Mouse (Mus musculus): ENCODE results near the gene 1700031F05Rik. TPM values are rescaled to one million over a fixed set of nuclear protein-coding genes. Genes with fewer than 3 reads are reported as not detected.
"Not testable (repeated sequence)": the region's sequence is repeated elsewhere in the genome, so short reads cannot be mapped to it uniquely, and the experiment has no call there.

1700031F05Rik gene
- not detected in 2 replicates for polyA plus RNA-seq (2016; fragmentation: Nextera tagmentation; extraction: Ambion mirVana)

- no peak for ATAC-seq (ENCODE audit: insufficient number of reproducible peaks, low FRiP score)
- no peak within 1 kb of the TSS for H3K9ac ChIP-seq
- no peaks in the 10 kb centered on the region; the same call in 1 of the 2 replicates for H3K27me3 ChIP-seq (replicated peaks)
- H3K4me2 ChIP-seq, result no peak within 1 kb of the TSS
- no peak within 1 kb of the TSS for H3K4me3 ChIP-seq
- H3K4me1 ChIP-seq (replicated peaks), result no peaks in the 10 kb centered on the region
- H3K9me3 ChIP-seq (replicated peaks), result no peaks in the 10 kb centered on the region
- H3K27ac ChIP-seq (ENCODE audit: poor library complexity, severe bottlenecking), result no peak within 1 kb of the TSS
- 77% methylated on average over 6 of the region's 6 CpGs for WGBS
- no peaks in the 10 kb centered on the region for H3K36me3 ChIP-seq
Measured at GRCm38 (mm10) chrX:102867871-102868270, at the start of gene 1700031F05Rik. TSS of gene 1700031F05Rik (minus strand) at chrX:102867971.

GRCm38 (mm10) chrX:102914823-102915222 is 47.1 kb upstream of the 1700031F05Rik start:
- not testable (repeated sequence) for H3K4me2 ChIP-seq; H3K4me1 ChIP-seq (replicated peaks); H3K36me3 ChIP-seq; H3K4me3 ChIP-seq; ATAC-seq (ENCODE audit: insufficient number of reproducible peaks, low FRiP score); H3K27me3 ChIP-seq (replicated peaks); H3K9me3 ChIP-seq (replicated peaks); H3K9ac ChIP-seq; H3K27ac ChIP-seq (ENCODE audit: poor library complexity, severe bottlenecking)
- WGBS, result 70% methylated on average over 1 of the region's 1 CpGs

- H3K36me3 ChIP-seq; H3K4me2 ChIP-seq; H3K27me3 ChIP-seq (replicated peaks); H3K4me1 ChIP-seq (replicated peaks); H3K9ac ChIP-seq; ATAC-seq (ENCODE audit: insufficient number of reproducible peaks, low FRiP score); H3K4me3 ChIP-seq; H3K27ac ChIP-seq (ENCODE audit: poor library complexity, severe bottlenecking); H3K9me3 ChIP-seq (replicated peaks): not testable (repeated sequence)
- WGBS, result 67% methylated on average over 7 of the region's 9 CpGs
Measured at GRCm38 (mm10) chrX:102908587-102908986, 40.8 kb upstream of the 1700031F05Rik start, which contains the start of the genes Dmrtc1a and 1700011M02Rik. TSS of gene Dmrtc1a (minus strand) at chrX:102908687. TSS of gene 1700011M02Rik (plus strand) at chrX:102908905.

- not testable (repeated sequence) for H3K27me3 ChIP-seq (replicated peaks); H3K4me3 ChIP-seq
- 91% methylated on average over 5 of the region's 13 CpGs for WGBS
Measured at GRCm38 (mm10) chrX:102854516-102854915, 13.3 kb downstream of the 1700031F05Rik start, which contains the start of gene Dmrtc1c2. TSS of gene Dmrtc1c2 (minus strand) at chrX:102854616.

GRCm38 (mm10) chrX:102812311-102812710 is 55.5 kb downstream of the 1700031F05Rik start:
- 50% methylated on average over 4 of the region's 4 CpGs for WGBS
- no peak for ATAC-seq (ENCODE audit: insufficient number of reproducible peaks, low FRiP score)
- H3K9me3 ChIP-seq (replicated peaks), result no peaks in the 10 kb centered on the region
- H3K27ac ChIP-seq (ENCODE audit: poor library complexity, severe bottlenecking), result no peak overlapping the region
- H3K9ac ChIP-seq, result no peak overlapping the region
- H3K4me1 ChIP-seq (replicated peaks), result no peaks in the 10 kb centered on the region
- 0 out of 2 replicates have a peak, but pooled peaks cover 5% of the 10 kb centered on the region for H3K27me3 ChIP-seq (replicated peaks)
- no peak overlapping the region for H3K4me2 ChIP-seq
- H3K4me3 ChIP-seq, result no peak overlapping the region
- H3K36me3 ChIP-seq, result no peaks in the 10 kb centered on the region

More at GRCm38 (mm10) chrX:102854516-102854915, 13.3 kb downstream of the 1700031F05Rik start, which contains the start of gene Dmrtc1c2:
- not testable (repeated sequence) for H3K4me1 ChIP-seq (replicated peaks); H3K36me3 ChIP-seq; ATAC-seq (ENCODE audit: insufficient number of reproducible peaks, low FRiP score); H3K27ac ChIP-seq (ENCODE audit: poor library complexity, severe bottlenecking); H3K4me2 ChIP-seq; H3K9ac ChIP-seq; H3K9me3 ChIP-seq (replicated peaks)

Other genes starting within 250 kb of the 1700031F05Rik start
- 12.5 and 12.8 TPM in 2 replicates for gene Phka1, start 223.7 kb downstream of the 1700031F05Rik start, polyA plus RNA-seq (2016; fragmentation: Nextera tagmentation; extraction: Ambion mirVana)
- not detected in 2 replicates for gene Gm3880, start 181.0 kb downstream of the 1700031F05Rik start, polyA plus RNA-seq (2016; fragmentation: Nextera tagmentation; extraction: Ambion mirVana)
- gene Gm9112, start 160.3 kb downstream of the 1700031F05Rik start, polyA plus RNA-seq (2016; fragmentation: Nextera tagmentation; extraction: Ambion mirVana), result not detected in 2 replicates
- not detected in 2 replicates for gene Dmrtc1b, start 160.1 kb downstream of the 1700031F05Rik start, polyA plus RNA-seq (2016; fragmentation: Nextera tagmentation; extraction: Ambion mirVana)
- not detected in 2 replicates for gene Dmrtc1c1, start 65.0 kb downstream of the 1700031F05Rik start, polyA plus RNA-seq (2016; fragmentation: Nextera tagmentation; extraction: Ambion mirVana)
- not detected in 2 replicates for gene Dmrtc1c2, start 13.4 kb downstream of the 1700031F05Rik start, polyA plus RNA-seq (2016; fragmentation: Nextera tagmentation; extraction: Ambion mirVana)
- gene Dmrtc1a, start 40.7 kb upstream of the 1700031F05Rik start, polyA plus RNA-seq (2016; fragmentation: Nextera tagmentation; extraction: Ambion mirVana), result 0.18 and 0.33 TPM in 2 replicates
- not detected in 2 replicates for gene 1700011M02Rik, start 40.9 kb upstream of the 1700031F05Rik start, polyA plus RNA-seq (2016; fragmentation: Nextera tagmentation; extraction: Ambion mirVana)
- gene 1700018G05Rik, start 60.4 kb upstream of the 1700031F05Rik start, polyA plus RNA-seq (2016; fragmentation: Nextera tagmentation; extraction: Ambion mirVana), result not detected in 2 replicates

All from heart, embryonic 12.5 days (tissue).